10 mouse cellular contexts compared by ENCODE assay signal in genomic region chr17:25405224-25405895, GRCm38 (mm10). TPM values are rescaled to one million over a fixed set of nuclear protein-coding genes. Genes with fewer than 3 reads are reported as not detected.
DNase-seq lines count a peak whose midpoint lies in the region; ATAC-seq lines count a peak whose summit lies in the region.
"Had no signal": no experiment of that assay in that cellular context is flagged by ENCODE, and none has a peak within 500 bp of the region (broad histone marks: within the 10 kb centered on the region; RNA-seq: fewer than 3 reads in every experiment).

No protein-coding gene starts in this region.

- DNase-seq in kidney, postnatal 14 days = no peak
- DNase-seq in embryonic facial prominence, embryonic 14.5 days (ENCODE audit: low spot score) = no peak
- DNase-seq in intestine, embryonic 14.5 days (ENCODE audit: low spot score) = peak; percentile 63
- no peak for DNase-seq in neural tube, embryonic 11.5 days (ENCODE audit: low spot score)
- no peak for DNase-seq in right cerebral cortex, postnatal 25 days
- DNase-seq in layer of hippocampus, adult 18-20 months (ENCODE audit: low spot score in 2 of 2) = no peak
- DNase-seq in spleen, postnatal 4 days (ENCODE audit: low spot score in 2 of 2) = no peak

- H3K27ac ChIP-seq in kidney, embryonic 15.5 days = peak overlapping the region; percentile 74
- H3K27ac ChIP-seq in embryonic facial prominence, embryonic 14.5 days (replicated peaks; ENCODE audit: low read depth, low read length) = no peak overlapping the region
- H3K27ac ChIP-seq in intestine, embryonic 14.5 days (ENCODE audit: low read depth) = peak overlapping the region; percentile 51
- peak overlapping the region; percentile 65 for H3K27ac ChIP-seq in neural tube, embryonic 11.5 days (ENCODE audit: low read depth, low read length)
- H3K27ac ChIP-seq: macrophage had no signal

- no peaks in the 10 kb centered on the region for H3K9me3 ChIP-seq in kidney, embryonic 15.5 days (replicated peaks)
- H3K9me3 ChIP-seq in embryonic facial prominence, embryonic 14.5 days (ENCODE audit: control insufficient read depth, low read length) = no peaks in the 10 kb centered on the region
- H3K9me3 ChIP-seq in intestine, embryonic 14.5 days (ENCODE audit: control insufficient read depth, low read length) = no peaks in the 10 kb centered on the region
- no peaks in the 10 kb centered on the region for H3K9me3 ChIP-seq in neural tube, embryonic 11.5 days (ENCODE audit: control insufficient read depth, low read length)
- H3K9me3 ChIP-seq: G1E had no signal

- WGBS in kidney, embryonic 15.5 days = 8% methylated on average over 10 of the region's 10 CpGs
- 19% methylated on average over 8 of the region's 10 CpGs for WGBS in embryonic facial prominence, embryonic 14.5 days
- WGBS in intestine, embryonic 14.5 days = 4% methylated on average over 9 of the region's 10 CpGs
- WGBS in neural tube, embryonic 11.5 days = 12% methylated on average over 10 of the region's 10 CpGs

- peaks cover 65% of the 10 kb centered on the region for H3K4me1 ChIP-seq in kidney, embryonic 15.5 days
- H3K4me1 ChIP-seq in embryonic facial prominence, embryonic 14.5 days (ENCODE audit: control insufficient read depth, insufficient read depth, low read length) = peaks cover 29% of the 10 kb centered on the region
- H3K4me1 ChIP-seq in intestine, embryonic 14.5 days (replicated peaks; ENCODE audit: control insufficient read depth, insufficient read depth, low read length) = peaks cover 38% of the 10 kb centered on the region
- H3K4me1 ChIP-seq in neural tube, embryonic 11.5 days (ENCODE audit: control insufficient read depth, insufficient read depth, low read length) = peaks cover 38% of the 10 kb centered on the region

- 0 out of 2 replicates have a peak overlapping the region, but pooled peaks have one; percentile 21 for H3K9ac ChIP-seq in kidney, embryonic 15.5 days
- H3K9ac ChIP-seq in embryonic facial prominence, embryonic 14.5 days (ENCODE audit: low read depth, low read length) = no peak overlapping the region
- no peak overlapping the region for H3K9ac ChIP-seq in intestine, embryonic 14.5 days (ENCODE audit: low read length)
- H3K9ac ChIP-seq in neural tube, embryonic 11.5 days (ENCODE audit: low read length) = no peak overlapping the region; the same call in 1 of the 2 replicates

- H3K4me3 ChIP-seq in kidney, embryonic 15.5 days (replicated peaks) = no peak overlapping the region
- no peak overlapping the region for H3K4me3 ChIP-seq in embryonic facial prominence, embryonic 14.5 days (ENCODE audit: low read depth, low read length)
- H3K4me3 ChIP-seq in intestine, embryonic 14.5 days (ENCODE audit: low read depth, low read length) = no peak overlapping the region
- no peak overlapping the region for H3K4me3 ChIP-seq in neural tube, embryonic 11.5 days (ENCODE audit: low read depth, low read length)

- ATAC-seq in kidney, embryonic 15.5 days (replicated peaks; ENCODE audit: low FRiP score) = peak; percentile 50
- peak; percentile 20; the same call in 1 of the 2 replicates for ATAC-seq in embryonic facial prominence, embryonic 14.5 days (ENCODE audit: low read depth)
- ATAC-seq in intestine, embryonic 14.5 days (replicated peaks; ENCODE audit: low FRiP score, low TSS enrichment, low read depth) = peak; percentile 65
- ATAC-seq in neural tube, embryonic 11.5 days (ENCODE audit: insufficient read depth, low FRiP score, low TSS enrichment) = peak; percentile 32; the same call in 1 of the 2 replicates

- 0 out of 2 replicates have a peak overlapping the region, but pooled peaks have one; percentile 5 for H3K4me2 ChIP-seq in kidney, embryonic 15.5 days
- H3K4me2 ChIP-seq in embryonic facial prominence, embryonic 14.5 days (ENCODE audit: low read depth, low read length) = no peak overlapping the region
- no peak overlapping the region; the same call in 1 of the 2 replicates for H3K4me2 ChIP-seq in intestine, embryonic 14.5 days (ENCODE audit: low read length)
- H3K4me2 ChIP-seq in neural tube, embryonic 11.5 days (ENCODE audit: low read depth) = no peak overlapping the region

- H3K27me3 ChIP-seq in kidney, embryonic 15.5 days = no peaks in the 10 kb centered on the region
- no peaks in the 10 kb centered on the region for H3K27me3 ChIP-seq in embryonic facial prominence, embryonic 14.5 days (replicated peaks; ENCODE audit: control insufficient read depth, insufficient read depth, low read length)
- no peaks in the 10 kb centered on the region for H3K27me3 ChIP-seq in intestine, embryonic 14.5 days (replicated peaks; ENCODE audit: control insufficient read depth, insufficient read depth, low read length)
- no peaks in the 10 kb centered on the region for H3K27me3 ChIP-seq in neural tube, embryonic 11.5 days (ENCODE audit: control insufficient read depth, insufficient read depth, low read length)

- H3K36me3 ChIP-seq in kidney, embryonic 15.5 days = no peaks in the 10 kb centered on the region
- H3K36me3 ChIP-seq in embryonic facial prominence, embryonic 14.5 days (ENCODE audit: control insufficient read depth, insufficient read depth, low read length) = no peaks in the 10 kb centered on the region
- no peaks in the 10 kb centered on the region for H3K36me3 ChIP-seq in intestine, embryonic 14.5 days (ENCODE audit: control insufficient read depth, insufficient read depth, low read length)
- no peaks in the 10 kb centered on the region for H3K36me3 ChIP-seq in neural tube, embryonic 11.5 days (ENCODE audit: control insufficient read depth, insufficient read depth, low read length)
- H3K36me3 ChIP-seq: G1E had no signal

RNA-seq across cellular contexts. Expression of gene Cacna1h, which starts 28.2 kb away (rescaled TPM):
- polyA plus RNA-seq in kidney, embryonic 15.5 days (2015; fragmentation: Nextera tagmentation; extraction: Ambion mirVana) = 2.8 and 3.4 TPM in 2 replicates
- polyA plus RNA-seq in embryonic facial prominence, embryonic 14.5 days (2014; fragmentation: Nextera tagmentation; extraction: Ambion mirVana) = 4.9 and 5.2 TPM in 2 replicates
- 6.6 and 7.0 TPM in 2 replicates for polyA plus RNA-seq in intestine, embryonic 14.5 days (2014; fragmentation: Nextera tagmentation; extraction: Ambion mirVana)
- 9.7 and 13.3 TPM in 2 replicates for polyA plus RNA-seq in neural tube, embryonic 11.5 days (2014; fragmentation: Nextera tagmentation; extraction: Ambion mirVana)
- 100 to 1,000 TPM; 101 to 115 TPM for total RNA-seq in layer of hippocampus, adult 18-20 months (2021)
- polyA plus RNA-seq: G1E, macrophage had no signal

RNA-seq across cellular contexts. Expression of gene Tpsg1, which starts 36.3 kb away (rescaled TPM):
- polyA plus RNA-seq in kidney, embryonic 15.5 days (2015; fragmentation: Nextera tagmentation; extraction: Ambion mirVana) = 0.47 and 1.5 TPM in 2 replicates
- 8.0 and 9.5 TPM in 2 replicates for polyA plus RNA-seq in embryonic facial prominence, embryonic 14.5 days (2014; fragmentation: Nextera tagmentation; extraction: Ambion mirVana)
- 2.1 and 6.3 TPM in 2 replicates for polyA plus RNA-seq in intestine, embryonic 14.5 days (2014; fragmentation: Nextera tagmentation; extraction: Ambion mirVana)
- 0.37 and 0.46 TPM in 2 replicates for polyA plus RNA-seq in neural tube, embryonic 11.5 days (2014; fragmentation: Nextera tagmentation; extraction: Ambion mirVana)
- not detected for total RNA-seq in layer of hippocampus, adult 18-20 months (2021)
- polyA plus RNA-seq: G1E, macrophage had no signal

RNA-seq across cellular contexts. Expression of gene Tpsb2, which starts 39.3 kb away (rescaled TPM):
- polyA plus RNA-seq in kidney, embryonic 15.5 days (2015; fragmentation: Nextera tagmentation; extraction: Ambion mirVana) = 1.9 and 2.2 TPM in 2 replicates
- polyA plus RNA-seq in embryonic facial prominence, embryonic 14.5 days (2014; fragmentation: Nextera tagmentation; extraction: Ambion mirVana) = 47.8 and 101 TPM in 2 replicates
- 0.66 and 0.89 TPM in 2 replicates for polyA plus RNA-seq in intestine, embryonic 14.5 days (2014; fragmentation: Nextera tagmentation; extraction: Ambion mirVana)
- not detected in 2 replicates for polyA plus RNA-seq in neural tube, embryonic 11.5 days (2014; fragmentation: Nextera tagmentation; extraction: Ambion mirVana)
- total RNA-seq in layer of hippocampus, adult 18-20 months (2021) = under 1 TPM in 1 of 2 experiments, not detected in 1; 0.30 TPM
- polyA plus RNA-seq: G1E, macrophage had no signal

RNA-seq across cellular contexts. Expression of gene Tekt4, which starts 49.1 kb away (rescaled TPM):
- not detected in 2 replicates for polyA plus RNA-seq in kidney, embryonic 15.5 days (2015; fragmentation: Nextera tagmentation; extraction: Ambion mirVana)
- 0.22 and 3.0 TPM in 2 replicates for polyA plus RNA-seq in embryonic facial prominence, embryonic 14.5 days (2014; fragmentation: Nextera tagmentation; extraction: Ambion mirVana)
- 0.35 TPM in 1 of 2 replicates, not detected in the other for polyA plus RNA-seq in intestine, embryonic 14.5 days (2014; fragmentation: Nextera tagmentation; extraction: Ambion mirVana)
- 0.25 and 0.46 TPM in 2 replicates for polyA plus RNA-seq in neural tube, embryonic 11.5 days (2014; fragmentation: Nextera tagmentation; extraction: Ambion mirVana)
- total RNA-seq in layer of hippocampus, adult 18-20 months (2021) = 1 to 10 TPM; 2.1 TPM
- total RNA-seq: G1E had no signal
- polyA plus RNA-seq: G1E, macrophage had no signal

RNA-seq across cellular contexts. Expression of gene Tpsab1, which starts 60.0 kb away (rescaled TPM):
- polyA plus RNA-seq in kidney, embryonic 15.5 days (2015; fragmentation: Nextera tagmentation; extraction: Ambion mirVana) = 0.18 and 0.44 TPM in 2 replicates
- polyA plus RNA-seq in embryonic facial prominence, embryonic 14.5 days (2014; fragmentation: Nextera tagmentation; extraction: Ambion mirVana) = 0.94 and 1.0 TPM in 2 replicates
- not detected in 2 replicates for polyA plus RNA-seq in intestine, embryonic 14.5 days (2014; fragmentation: Nextera tagmentation; extraction: Ambion mirVana)
- polyA plus RNA-seq in neural tube, embryonic 11.5 days (2014; fragmentation: Nextera tagmentation; extraction: Ambion mirVana) = not detected in 2 replicates
- total RNA-seq in layer of hippocampus, adult 18-20 months (2021) = not detected
- polyA plus RNA-seq: macrophage had no signal

Comparison
In these comparisons a context has a peak if more than half of its experiments do, and no peak if none do; other contexts are left out.
1. RNA of gene Tpsb2, which starts 39.3 kb away (polyA plus RNA-seq): 47.8 to 101 TPM in embryonic facial prominence, embryonic 14.5 days; 1.9 to 2.2 TPM in kidney, embryonic 15.5 days, 0.66 to 0.89 TPM in intestine, embryonic 14.5 days and not detected in neural tube, embryonic 11.5 days; every median in the first group is over 10 times any median in the second.
2. Peak in every context shown above with its lines, with median percentiles within 50 percentile points of each other: ATAC-seq.